ENCODE assay signal across 21 mouse cellular contexts in the genomic region with DNA sequence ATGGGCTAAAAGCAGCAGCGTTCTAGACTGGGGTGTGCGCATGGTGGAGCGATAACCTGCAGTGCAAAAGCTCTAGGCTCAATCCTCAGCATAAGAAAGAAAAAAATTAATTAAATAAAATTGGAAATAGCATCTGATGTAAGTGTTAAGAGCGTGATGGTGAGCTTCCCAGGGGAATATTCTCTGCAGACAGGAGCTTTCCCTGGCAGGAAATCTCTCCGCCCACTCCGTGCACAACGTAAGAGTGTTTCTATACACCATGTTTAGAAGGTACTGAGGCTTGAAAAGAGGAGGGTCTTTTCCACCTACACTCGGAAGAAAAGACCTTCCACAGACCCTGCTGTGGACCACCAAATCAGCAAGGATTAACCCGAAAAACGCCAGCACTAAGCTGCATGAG. TPM values are rescaled to one million over a fixed set of nuclear protein-coding genes. Genes with fewer than 3 reads are reported as not detected.
DNase-seq lines count a peak whose midpoint lies in the region; ATAC-seq and TF ChIP-seq lines count a peak whose summit lies in the region.
"Had no signal": no experiment of that assay in that cellular context is flagged by ENCODE, and none has a peak within 500 bp of the region (broad histone marks: within the 10 kb centered on the region; RNA-seq: fewer than 3 reads in every experiment).

No protein-coding gene starts in this region.

- H3K4me2 ChIP-seq in kidney, embryonic 15.5 days = no peak overlapping the region
- H3K4me2 ChIP-seq: heart, embryonic 11.5 days had no signal

- TF ChIP-seq POLR2A in olfactory bulb, adult 2 months (IDR thresholded peaks at IDR 0.05; ENCODE audit: insufficient read depth, low read depth, low read length) = no peak

- H3K9me3 ChIP-seq in embryonic facial prominence, embryonic 10.5 days = no peaks in the 10 kb centered on the region
- H3K9me3 ChIP-seq in kidney, embryonic 15.5 days (replicated peaks) = no peaks in the 10 kb centered on the region

- no peak for TF ChIP-seq CTCF in olfactory bulb, adult 2 months (IDR thresholded peaks at IDR 0.05; ENCODE audit: insufficient read depth, low read depth, low read length)

- H3K27me3 ChIP-seq in embryonic facial prominence, embryonic 10.5 days (replicated peaks; ENCODE audit: low read depth, poor library complexity, severe bottlenecking) = no peaks in the 10 kb centered on the region
- H3K27me3 ChIP-seq in kidney, embryonic 15.5 days = no peaks in the 10 kb centered on the region

- peak; percentile 82 for ATAC-seq in frontal cortex, adult (ENCODE audit: low TSS enrichment)
- ATAC-seq in kidney, embryonic 15.5 days (replicated peaks; ENCODE audit: low FRiP score) = no peak
- ATAC-seq: liver, postnatal 0 days had no signal

- H3K9ac ChIP-seq in kidney, embryonic 15.5 days = no peak overlapping the region
- H3K9ac ChIP-seq: liver, postnatal 0 days had no signal

- no peak for DNase-seq in frontal cortex, postnatal 10 days (ENCODE audit: low spot score in 2 of 2)
- peak; percentile 21 to 22 for DNase-seq in left cerebral cortex, postnatal 36 days (ENCODE audit: low spot score in 2 of 2)
- DNase-seq in left cerebral cortex, adult 11 months (ENCODE audit: low spot score) = no peak
- no peak for DNase-seq in embryonic facial prominence, embryonic 10.5 days (ENCODE audit: low spot score)
- no peak for DNase-seq in kidney, postnatal 10 days
- DNase-seq: adrenal gland, adult 8-10 months; cerebellum, adult 11-12 months; cerebellum, postnatal 25 days; heart, postnatal 14 days; liver; liver, postnatal 0 days; lung, postnatal 36 days had no signal

- peak overlapping the region; percentile 51; the same call in 1 of the 2 replicates for H3K27ac ChIP-seq in embryonic facial prominence, embryonic 10.5 days (replicated peaks)
- H3K27ac ChIP-seq in olfactory bulb, adult 2 months (ENCODE audit: insufficient read depth, low read depth, low read length) = peak overlapping the region; percentile 83
- no peak overlapping the region for H3K27ac ChIP-seq in kidney, embryonic 15.5 days
- H3K27ac ChIP-seq: layer of hippocampus, adult 2 months; left cerebral cortex, adult 2 months had no signal

- no peak overlapping the region for H3K4me3 ChIP-seq in embryonic facial prominence, embryonic 10.5 days
- H3K4me3 ChIP-seq in olfactory bulb, adult 2 months (ENCODE audit: insufficient read depth, low read depth, low read length) = no peak overlapping the region
- no peak overlapping the region for H3K4me3 ChIP-seq in kidney, embryonic 15.5 days (replicated peaks)
- H3K4me3 ChIP-seq: erythroblast, embryonic 14.5 days; layer of hippocampus, adult 2 months; left cerebral cortex, adult 2 months had no signal

- 64% methylated on average over 10 of the region's 10 CpGs for WGBS in embryonic facial prominence, embryonic 10.5 days
- 34% methylated on average over 10 of the region's 10 CpGs for WGBS in olfactory bulb, adult 2 months
- 80% methylated on average over 10 of the region's 10 CpGs for WGBS in kidney, embryonic 15.5 days

- intact Hi-C loops in left cerebral cortex, postnatal 36 days (cut with DNase I) = no loop called here

- H3K36me3 ChIP-seq in embryonic facial prominence, embryonic 10.5 days (replicated peaks) = no peaks in the 10 kb centered on the region
- no peaks in the 10 kb centered on the region for H3K36me3 ChIP-seq in kidney, embryonic 15.5 days

- peaks cover 53% of the 10 kb centered on the region for H3K4me1 ChIP-seq in embryonic facial prominence, embryonic 10.5 days
- H3K4me1 ChIP-seq in olfactory bulb, adult 2 months (ENCODE audit: control insufficient read depth, insufficient read depth, low read length) = peaks cover 9% of the 10 kb centered on the region
- H3K4me1 ChIP-seq in kidney, embryonic 15.5 days = 0 out of 2 replicates have a peak, but pooled peaks cover 3% of the 10 kb centered on the region

RNA-seq across cellular contexts. Expression of a gene that starts 33.4 kb away (rescaled TPM):
- total RNA-seq in left cerebral cortex, postnatal 36 days (2021) = 10 to 100 TPM; 19.4 to 21.5 TPM
- polyA plus RNA-seq in embryonic facial prominence, embryonic 10.5 days (2016; fragmentation: Nextera tagmentation; extraction: Ambion mirVana) = 46.1 and 69.6 TPM in 2 replicates
- 355 TPM in 1 of 2 replicates, not detected in the other for polyA plus RNA-seq in olfactory bulb, adult 2 months (2012; ENCODE audit: insufficient read depth, insufficient read length, low replicate concordance, missing spikeins)
- 0.18 and 0.27 TPM in 2 replicates for polyA plus RNA-seq in kidney, embryonic 15.5 days (2015; fragmentation: Nextera tagmentation; extraction: Ambion mirVana)
- polyA plus RNA-seq: gonadal fat pad, adult 2 months; kidney, embryonic 16.5 days had no signal

RNA-seq across cellular contexts. Expression of a gene that starts 41.4 kb away (rescaled TPM):
- total RNA-seq in left cerebral cortex, postnatal 36 days (2021) = 10 to 100 TPM; 12.3 to 19.6 TPM
- 29.1 and 29.6 TPM in 2 replicates for polyA plus RNA-seq in embryonic facial prominence, embryonic 10.5 days (2016; fragmentation: Nextera tagmentation; extraction: Ambion mirVana)
- polyA plus RNA-seq in olfactory bulb, adult 2 months (2012; ENCODE audit: insufficient read depth, insufficient read length, low replicate concordance, missing spikeins) = not detected in 2 replicates
- 39.5 and 42.1 TPM in 2 replicates for polyA plus RNA-seq in kidney, embryonic 15.5 days (2015; fragmentation: Nextera tagmentation; extraction: Ambion mirVana)

RNA-seq across cellular contexts. Expression of a gene that starts 52.1 kb away (rescaled TPM):
- total RNA-seq in left cerebral cortex, postnatal 36 days (2021) = 1 to 10 TPM; 6.0 to 6.4 TPM
- polyA plus RNA-seq in embryonic facial prominence, embryonic 10.5 days (2016; fragmentation: Nextera tagmentation; extraction: Ambion mirVana) = 33.3 and 38.4 TPM in 2 replicates
- polyA plus RNA-seq in olfactory bulb, adult 2 months (2012; ENCODE audit: insufficient read depth, insufficient read length, low replicate concordance, missing spikeins) = not detected in 2 replicates
- polyA plus RNA-seq in kidney, embryonic 15.5 days (2015; fragmentation: Nextera tagmentation; extraction: Ambion mirVana) = 0.16 and 0.17 TPM in 2 replicates
- total RNA-seq: heart, postnatal 14 days had no signal
- polyA plus RNA-seq: gonadal fat pad, adult 2 months; kidney, embryonic 16.5 days; liver, postnatal 0 days had no signal

Comparison
In these comparisons a context has a peak if more than half of its experiments do, and no peak if none do; other contexts are left out.
1. DNase-seq: peak in left cerebral cortex, postnatal 36 days (2 of 2); none in frontal cortex, postnatal 10 days (0 of 2), left cerebral cortex, adult 11 months (single experiment), embryonic facial prominence, embryonic 10.5 days (single experiment) and kidney, postnatal 10 days (single experiment).
2. RNA of a gene that starts 33.4 kb away (polyA plus RNA-seq): 355 TPM in olfactory bulb, adult 2 months and 46.1 to 69.6 TPM in embryonic facial prominence, embryonic 10.5 days; 0.18 to 0.27 TPM in kidney, embryonic 15.5 days; every median in the first group is over 10 times any median in the second.